Mouse (Mus musculus) hindbrain, embryonic 14.5 days (tissue): ENCODE measurements around the gene Disc1. TPM values are rescaled to one million over a fixed set of nuclear protein-coding genes. Genes with fewer than 3 reads are reported as not detected.

Experiments
- ATAC-seq: fragments of 200-750 bp; cut with Nextera tagmentation; 2 replicates; pipeline ENCODE4 v1.8.0; 2017; ENCODE audit warnings: moderate number of reproducible peaks, mild to moderate bottlenecking, moderate TSS enrichment, moderate library complexity; ENCODE audit not compliant: low FRiP score
- DNase-seq: peaks from one replicate; pipeline ENCODE4 v3.0.0-alpha.2; 2015; ENCODE audit warnings: low spot score
- H3K27ac ChIP-seq: fragments of 300-500 bp; sonication (generic); 2 replicates; pipeline ENCODE4 v1.5.1; 2014; ENCODE audit warnings: mild to moderate bottlenecking, moderate library complexity
- H3K27me3 ChIP-seq: fragments of 300-500 bp; sonication (generic); 2 replicates; pipeline ENCODE4 v1.6.1; 2014; ENCODE audit warnings: mild to moderate bottlenecking, low read length, mixed read lengths; ENCODE audit not compliant: control insufficient read depth, insufficient read depth
- H3K36me3 ChIP-seq: fragments of 300-500 bp; sonication (generic); replicated peaks from 2 replicates; pipeline ENCODE4 v1.6.1; 2014; ENCODE audit not compliant: control insufficient read depth, insufficient read depth
- H3K4me1 ChIP-seq: fragments of 300-500 bp; sonication (generic); replicated peaks from 2 replicates; pipeline ENCODE4 v1.6.1; 2014; ENCODE audit warnings: antibody characterized with exemption, low read length, mixed read lengths; ENCODE audit not compliant: control insufficient read depth, insufficient read depth
- H3K4me2 ChIP-seq: fragments of 300-500 bp; sonication (generic); replicated peaks from 2 replicates; pipeline ENCODE4 v1.6.1; 2014; ENCODE audit warnings: mild to moderate bottlenecking, moderate library complexity
- H3K4me3 ChIP-seq: fragments of 300-500 bp; sonication (generic); replicated peaks from 2 replicates; pipeline ENCODE4 v1.5.1; 2014; ENCODE audit warnings: mild to moderate bottlenecking, low read length
- H3K9ac ChIP-seq: fragments of 300-500 bp; sonication (generic); 2 replicates; pipeline ENCODE4 v1.6.1; 2014
- H3K9me3 ChIP-seq: fragments of 300-500 bp; sonication (generic); 2 replicates; pipeline ENCODE4 v1.6.1; 2016; ENCODE audit warnings: low read length; ENCODE audit not compliant: control insufficient read depth
- WGBS: fragments of 180-500 bp; shearing (Covaris S2); extraction: QIAGEN DNeasy Blood & Tissue Kit; methylation state at CpG from one replicate; pipeline ENCODE4 v1.1.7; 2014; 5-methylcytosine and 5-hydroxymethylcytosine counted together
- polyA plus RNA-seq: library from polyadenylated mRNA; unstranded; fragments of >200 nt; fragmentation: Nextera tagmentation; extraction: Ambion mirVana; gene quantifications from 2 replicates; pipeline ENCODE4 v1.2.1, GENCODE M21; 2014

Disc1 gene
- polyA plus RNA-seq, 1 experiment from 2014 or later = 1.8 TPM

DNA sequence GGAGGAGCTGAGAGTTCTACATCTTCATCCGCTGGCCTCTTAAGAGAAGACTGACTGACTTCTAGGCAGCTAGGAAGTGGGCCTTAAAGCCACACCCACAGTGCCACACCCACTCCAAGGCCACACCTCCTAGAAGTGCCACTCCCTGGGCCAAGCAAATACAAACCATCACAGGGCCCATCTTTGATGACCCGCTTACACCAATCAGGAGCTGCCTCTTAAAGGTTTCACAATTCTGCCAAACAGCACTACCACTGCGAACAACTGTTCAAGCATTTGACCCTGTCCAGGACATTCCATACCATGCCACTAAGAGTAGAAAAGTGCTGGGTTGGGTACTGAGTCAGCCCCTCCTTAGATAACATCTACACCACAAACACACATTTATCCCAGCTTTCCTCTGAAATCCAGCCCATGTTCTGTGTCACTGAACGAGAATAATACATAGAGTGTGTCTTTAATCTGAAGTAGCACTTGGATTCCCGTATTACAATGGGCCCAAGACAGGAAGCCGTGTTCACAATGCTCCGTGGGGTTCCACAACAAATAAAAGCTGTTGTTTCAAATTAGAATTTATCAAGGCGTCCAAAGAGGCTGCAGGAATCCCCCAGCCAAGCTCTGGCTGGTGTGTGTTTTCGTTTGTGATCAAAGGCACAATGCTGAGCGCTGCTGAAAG is 199.6 kb downstream of the Disc1 start:
- H3K27me3 ChIP-seq = no peaks in the 10 kb centered on the region
- ATAC-seq = peak; percentile 10; the same call in 1 of the 2 replicates
- H3K9me3 ChIP-seq = no peaks in the 10 kb centered on the region
- H3K4me3 ChIP-seq = peak overlapping the region; percentile 29; the same call in 1 of the 2 replicates
- WGBS = 23% methylated on average over 10 of the region's 10 CpGs
- H3K4me1 ChIP-seq = peaks cover 20% of the 10 kb centered on the region
- DNase-seq = no peak
- H3K36me3 ChIP-seq = no peaks in the 10 kb centered on the region
- H3K4me2 ChIP-seq = peak overlapping the region; percentile 63
- H3K9ac ChIP-seq = peak overlapping the region; percentile 58
- H3K27ac ChIP-seq = peak overlapping the region; percentile 95

DNA sequence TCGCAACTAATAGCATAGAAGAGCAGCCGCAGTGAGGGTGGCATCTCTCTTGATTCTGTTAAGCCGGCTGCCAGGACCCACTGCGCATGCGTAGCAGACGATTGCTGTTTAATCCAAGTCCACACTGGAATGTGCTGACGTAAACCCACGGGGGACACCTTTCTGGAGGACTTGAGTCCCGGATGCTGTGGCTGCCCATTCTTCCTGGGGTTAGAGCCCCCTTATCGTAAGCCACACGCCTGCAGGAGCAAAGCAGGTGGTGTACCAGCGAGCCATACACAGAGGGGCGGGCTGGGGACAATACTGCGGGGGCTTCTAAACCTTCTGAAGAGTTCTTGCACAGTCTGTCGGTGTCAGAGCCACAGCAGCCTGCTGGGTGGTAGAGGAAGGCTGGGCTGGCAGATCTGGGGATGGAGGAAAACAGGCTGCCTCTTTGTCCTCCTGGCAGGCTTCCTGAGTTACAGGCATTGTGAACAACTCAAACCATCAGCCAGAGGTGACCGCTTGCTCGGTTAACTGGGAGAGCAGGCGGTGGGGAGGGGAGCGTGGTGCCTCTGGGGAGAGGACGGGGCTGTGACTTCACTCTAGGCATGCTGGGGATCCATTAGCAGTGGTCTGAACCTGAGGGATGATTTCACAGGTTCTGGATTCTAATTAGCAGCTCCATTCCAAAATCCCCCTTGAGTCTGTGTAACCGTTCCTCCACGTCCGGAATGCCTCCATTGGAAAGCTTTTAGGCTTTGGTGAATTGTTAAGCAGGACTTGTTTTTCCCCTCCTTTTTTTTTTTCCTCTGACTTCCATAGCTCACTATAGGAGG is 200.4 kb downstream of the Disc1 start:
- peaks cover 20% of the 10 kb centered on the region for H3K4me1 ChIP-seq
- H3K4me3 ChIP-seq = peak overlapping the region; percentile 29
- H3K36me3 ChIP-seq = no peaks in the 10 kb centered on the region
- H3K4me2 ChIP-seq = peak overlapping the region; percentile 63
- H3K9ac ChIP-seq = peak overlapping the region; percentile 58
- H3K27ac ChIP-seq = peak overlapping the region; percentile 95
- no peaks in the 10 kb centered on the region for H3K9me3 ChIP-seq
- H3K27me3 ChIP-seq = no peaks in the 10 kb centered on the region
- ATAC-seq (peak; percentile 87), DNase-seq (peak; percentile 98)
- WGBS = 5% methylated on average over 23 of the region's 23 CpGs

DNA sequence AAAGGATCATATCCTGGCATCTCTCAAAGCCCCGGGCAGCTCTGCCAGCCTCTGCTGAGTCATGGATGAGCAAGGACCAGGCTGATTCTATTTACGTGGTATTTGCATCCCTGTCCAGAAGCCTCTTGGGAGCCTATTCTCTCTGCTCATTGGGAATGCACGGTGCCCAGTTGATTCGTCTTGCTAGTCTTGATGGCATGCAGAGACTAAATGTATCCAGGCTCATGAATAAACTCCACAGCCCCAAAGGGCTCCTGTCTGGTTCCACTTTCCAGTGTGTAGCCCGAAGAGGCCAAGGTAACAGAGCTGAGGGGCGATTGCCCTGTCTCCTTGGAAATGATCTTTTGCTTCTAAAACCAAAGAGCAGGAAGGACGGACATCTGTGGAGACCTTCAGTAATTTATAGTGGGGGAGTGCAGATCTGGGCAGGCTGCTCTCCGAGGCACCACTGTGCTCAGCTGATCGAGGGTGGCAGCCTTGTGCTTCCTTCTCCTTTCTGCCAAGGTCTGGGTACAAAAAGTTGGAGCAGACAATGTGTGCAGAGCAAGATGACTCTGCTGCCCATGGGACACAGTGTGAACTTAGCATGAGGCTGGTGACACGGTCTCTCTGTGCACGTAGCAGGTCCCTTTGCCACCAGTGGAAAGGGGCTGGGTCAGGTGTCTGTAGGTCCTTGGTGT is 201.2 kb downstream of the Disc1 start:
- DNase-seq (peak; percentile 60), ATAC-seq (peak; percentile 52)
- Histone ChIP-seq H3K9ac (peak overlapping the region; percentile 58), H3K27me3 (no peaks in the 10 kb centered on the region), H3K36me3 (no peaks in the 10 kb centered on the region), H3K4me3 (peak overlapping the region; percentile 29; the same call in 1 of the 2 replicates), H3K4me2 (peak overlapping the region; percentile 63), H3K9me3 (no peaks in the 10 kb centered on the region), H3K4me1 (peaks cover 20% of the 10 kb centered on the region), H3K27ac (peak overlapping the region; percentile 95)
- WGBS = 29% methylated on average over 11 of the region's 11 CpGs

DNA sequence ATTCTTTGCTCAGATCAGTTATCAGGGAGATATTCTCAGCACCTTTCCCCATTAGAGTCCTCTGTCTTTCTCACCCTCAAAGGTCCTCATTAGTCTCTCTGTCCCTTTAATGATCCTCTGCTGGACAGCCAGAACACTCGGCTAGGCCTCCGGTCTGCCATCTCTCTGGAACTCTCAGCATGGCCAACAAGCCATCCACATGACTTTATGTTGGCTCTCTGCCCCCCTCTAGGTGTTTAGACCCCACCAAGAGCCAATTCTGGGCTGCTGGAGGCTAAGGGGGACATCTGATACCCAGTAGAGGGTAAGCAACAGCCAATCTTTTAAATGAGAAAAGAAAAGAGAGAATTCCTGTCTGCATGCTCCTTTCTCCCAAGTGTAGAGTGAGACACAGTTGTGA is 203.7 kb downstream of the Disc1 start:
- WGBS = 54% methylated on average over 2 of the region's 2 CpGs
- ATAC-seq = no peak
- Histone ChIP-seq H3K9me3 (no peaks in the 10 kb centered on the region), H3K4me2 (no peak overlapping the region), H3K27me3 (no peaks in the 10 kb centered on the region), H3K4me3 (no peak overlapping the region), H3K27ac (no peak overlapping the region), H3K9ac (no peak overlapping the region), H3K4me1 (peaks cover 20% of the 10 kb centered on the region), H3K36me3 (no peaks in the 10 kb centered on the region)
- DNase-seq = no peak

DNA sequence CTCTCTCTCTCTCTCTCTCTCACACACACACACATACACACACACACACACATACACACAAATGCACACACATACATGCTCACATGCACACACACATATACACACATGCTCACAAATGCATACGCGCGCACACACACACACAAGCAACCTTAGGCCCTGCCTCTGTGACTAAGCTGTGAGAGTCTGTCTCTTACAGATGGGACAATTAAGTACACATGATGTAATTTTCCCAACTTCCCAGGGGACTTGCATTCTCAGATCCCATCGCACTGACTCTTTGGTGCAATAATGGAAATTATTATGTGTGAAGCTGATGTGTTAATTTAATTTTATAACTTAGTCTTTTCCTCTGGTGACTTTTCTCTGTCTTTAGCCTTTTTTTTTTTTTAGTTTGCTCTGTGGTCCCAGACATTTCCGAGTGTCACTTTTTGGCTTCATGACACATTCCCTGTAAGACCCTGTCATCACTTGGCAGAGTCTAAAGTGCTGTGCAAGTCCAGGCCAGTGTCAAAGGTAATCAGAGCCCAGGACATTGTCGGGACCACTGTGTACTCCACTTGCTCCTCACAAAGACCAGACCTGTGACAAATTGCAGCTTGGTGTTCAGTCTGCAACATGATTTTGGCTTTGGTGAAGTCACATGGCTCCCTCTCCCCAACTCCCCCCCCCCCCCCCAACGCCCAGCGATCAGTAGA is 205.0 kb downstream of the Disc1 start:
- no peaks in the 10 kb centered on the region for H3K27me3 ChIP-seq
- ATAC-seq (no peak), DNase-seq (no peak)
- no peaks in the 10 kb centered on the region for H3K36me3 ChIP-seq
- WGBS = 70% methylated on average over 8 of the region's 8 CpGs
- no peak overlapping the region for H3K4me3 ChIP-seq
- H3K9ac ChIP-seq = no peak overlapping the region
- peak overlapping the region; percentile 43; the same call in 1 of the 2 replicates for H3K27ac ChIP-seq
- H3K4me1 ChIP-seq = peaks cover 14% of the 10 kb centered on the region
- no peaks in the 10 kb centered on the region for H3K9me3 ChIP-seq
- no peak overlapping the region for H3K4me2 ChIP-seq

DNA sequence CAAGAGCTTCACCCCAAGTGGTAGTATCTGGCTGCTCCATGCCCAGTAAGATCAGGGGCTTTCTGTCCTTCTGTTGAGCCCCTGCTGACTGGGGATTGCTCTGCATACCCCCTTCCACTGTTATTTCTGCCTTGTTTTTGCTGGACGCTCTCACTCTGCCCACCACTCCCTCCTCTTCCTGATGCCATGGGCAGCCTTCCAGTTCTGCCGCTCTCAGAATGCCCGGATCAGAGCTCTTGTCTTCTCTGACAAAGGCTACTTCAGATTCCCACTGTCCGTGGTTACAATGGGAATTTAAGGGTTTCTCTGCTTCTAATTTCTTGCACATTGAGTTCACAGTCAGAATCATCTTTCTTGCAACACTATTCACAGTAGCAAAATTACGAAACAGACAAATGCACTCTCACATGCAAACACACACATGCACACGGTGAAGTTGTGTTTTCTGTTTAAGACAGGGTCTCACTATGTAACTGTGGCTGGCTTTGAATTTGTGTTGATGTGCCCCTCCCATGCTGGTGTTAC is 214.2 kb downstream of the Disc1 start:
- no peak overlapping the region for H3K4me2 ChIP-seq
- H3K9ac ChIP-seq = no peak overlapping the region
- no peak overlapping the region for H3K27ac ChIP-seq
- no peaks in the 10 kb centered on the region; the same call in 1 of the 2 replicates for H3K4me1 ChIP-seq
- no peak overlapping the region for H3K4me3 ChIP-seq
- ATAC-seq (no peak), DNase-seq (peak; percentile 57)
- WGBS = 52% methylated on average over 6 of the region's 6 CpGs
- H3K36me3 ChIP-seq = no peaks in the 10 kb centered on the region
- no peaks in the 10 kb centered on the region for H3K9me3 ChIP-seq
- H3K27me3 ChIP-seq = no peaks in the 10 kb centered on the region

DNA sequence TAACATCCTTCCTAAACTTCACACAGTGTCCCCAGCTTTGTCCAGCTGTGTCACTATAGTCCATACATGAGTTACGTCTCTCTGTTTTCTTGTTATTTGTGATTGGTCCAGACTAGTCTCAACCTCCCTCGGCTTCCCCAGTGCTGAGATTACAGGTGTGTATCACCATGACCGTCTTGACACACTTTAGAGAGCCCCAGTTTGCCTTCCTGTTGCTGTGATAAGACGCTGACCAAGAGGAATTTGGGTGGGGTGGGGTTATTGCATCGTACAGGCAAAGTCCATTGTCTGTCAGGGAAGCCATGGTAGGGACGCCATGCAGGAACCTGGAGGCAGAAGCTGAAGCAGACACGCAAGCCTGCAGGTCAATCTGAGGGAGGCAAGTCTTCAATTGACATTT is 216.3 kb downstream of the Disc1 start:
- H3K36me3 ChIP-seq = no peaks in the 10 kb centered on the region
- no peak for ATAC-seq
- H3K4me1 ChIP-seq = no peaks in the 10 kb centered on the region; the same call in 1 of the 2 replicates
- H3K9me3 ChIP-seq = 0 out of 2 replicates have a peak, but pooled peaks cover 4% of the 10 kb centered on the region
- H3K9ac ChIP-seq = no peak overlapping the region
- H3K4me3 ChIP-seq = no peak overlapping the region
- no peaks in the 10 kb centered on the region for H3K27me3 ChIP-seq
- no peak for DNase-seq
- H3K27ac ChIP-seq = no peak overlapping the region
- no peak overlapping the region for H3K4me2 ChIP-seq
- WGBS = 86% methylated on average over 7 of the region's 7 CpGs

DNA sequence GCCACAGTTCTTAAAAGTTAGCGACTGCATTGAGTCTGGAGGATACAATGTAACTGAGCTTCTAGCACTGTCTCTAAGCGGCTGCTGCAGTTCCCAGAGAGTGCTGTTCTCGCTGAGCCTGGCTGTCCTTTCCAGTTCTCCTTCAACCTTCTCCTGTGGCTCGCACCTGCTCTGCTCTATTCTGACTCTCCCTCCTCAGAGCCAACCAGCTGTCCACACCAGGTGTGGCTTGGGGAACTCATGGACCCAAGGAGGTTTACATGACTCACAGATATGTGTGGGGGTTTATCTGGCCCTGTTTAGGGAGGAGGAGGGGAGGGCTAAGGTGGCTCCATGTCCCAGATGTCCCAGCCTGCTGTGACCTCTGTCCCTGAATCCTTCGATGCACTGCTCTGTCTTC is 217.4 kb downstream of the Disc1 start:
- Histone ChIP-seq H3K4me1 (no peaks in the 10 kb centered on the region; the same call in 1 of the 2 replicates), H3K9ac (no peak overlapping the region), H3K27ac (no peak overlapping the region), H3K9me3 (0 out of 2 replicates have a peak, but pooled peaks cover 5% of the 10 kb centered on the region), H3K4me3 (no peak overlapping the region), H3K27me3 (no peaks in the 10 kb centered on the region), H3K4me2 (no peak overlapping the region), H3K36me3 (no peaks in the 10 kb centered on the region)
- WGBS = 68% methylated on average over 5 of the region's 5 CpGs
- DNase-seq = no peak
- no peak for ATAC-seq
